Mouse (Mus musculus) liver, postnatal 0 days (tissue): ENCODE results near the gene Nup107.

ENCODE experiments used
- CTCF ChIP-seq: sonication (generic); IDR thresholded peaks from 2 replicates; pipeline ENCODE4 v1.5.1; 2016; ENCODE audit warnings: antibody characterized with exemption, low read depth
- EP300 ChIP-seq: IDR thresholded peaks from 2 replicates; pipeline ENCODE4 v1.6.1; 2016; ENCODE audit warnings: antibody characterized with exemption, low read depth, mild to moderate bottlenecking

DNA sequence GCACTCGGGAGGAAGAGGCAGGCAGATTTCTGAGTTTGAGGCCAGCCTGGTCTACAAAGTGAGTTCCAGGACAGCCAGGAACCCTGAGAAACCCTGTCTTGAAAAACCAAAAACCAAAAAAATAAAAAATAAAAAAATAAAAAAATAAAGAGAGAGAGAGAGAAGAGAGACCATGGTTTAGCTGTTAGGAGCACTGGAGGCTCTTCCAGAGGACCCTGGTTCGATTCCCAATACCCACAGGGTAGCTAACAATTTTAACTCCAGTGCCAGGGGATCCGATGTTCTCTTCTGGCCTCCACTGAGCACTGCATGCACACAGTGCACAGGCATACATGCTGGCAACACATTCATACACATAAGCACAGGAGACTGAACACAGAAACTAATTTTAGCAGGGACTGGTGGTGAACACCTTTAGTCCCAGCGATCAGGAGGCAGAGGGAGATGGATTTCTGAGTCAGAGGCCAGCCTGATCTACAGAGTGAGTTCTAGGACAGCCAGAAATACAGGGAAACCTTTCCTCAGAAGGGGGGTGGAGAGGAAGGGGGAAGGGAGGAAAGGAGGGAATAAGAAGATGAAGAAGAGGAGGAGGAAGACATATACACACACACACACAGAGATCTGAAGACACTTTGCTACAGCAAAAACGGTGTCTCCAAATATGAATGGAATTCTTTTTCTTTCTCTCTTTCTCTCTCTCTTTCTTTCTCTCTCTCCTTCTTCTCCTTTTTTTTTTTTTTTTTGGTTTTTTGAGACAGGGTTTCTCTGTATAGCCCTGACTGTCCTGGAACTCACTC is 39.5 kb downstream of the Nup107 start:
- no peak for TF ChIP-seq CTCF
- no peak for TF ChIP-seq EP300
